Comparison of ENCODE assay signal across 9 mouse cellular contexts in the genomic region with DNA sequence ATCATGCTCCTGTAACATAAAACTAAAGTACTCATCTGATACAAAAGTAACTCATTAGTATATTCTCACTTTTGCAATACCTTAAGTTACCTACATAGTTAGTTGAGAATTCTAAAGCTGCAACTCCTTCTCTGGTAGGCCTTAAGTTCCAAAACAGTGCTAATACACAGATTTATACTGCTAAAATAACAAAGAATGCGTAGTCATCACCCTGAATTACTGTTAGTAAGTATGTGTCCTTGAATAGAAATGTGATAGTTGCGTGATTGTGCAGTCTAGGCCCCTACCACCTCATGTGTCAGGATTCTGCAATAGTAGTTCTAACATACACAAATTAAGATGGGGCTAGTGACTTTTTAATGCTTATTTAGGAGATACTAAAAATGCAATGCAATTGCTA.
A peak's percentile ranks its signal among the peaks of the same experiment; 100 is the strongest.
DNase-seq lines count a peak whose midpoint lies in the region; ATAC-seq and TF ChIP-seq lines count a peak whose summit lies in the region.
"Had no signal": no experiment of that assay in that cellular context is flagged by ENCODE, and none has a peak within 500 bp of the region (broad histone marks: within the 10 kb centered on the region; RNA-seq: fewer than 3 reads in every experiment).

No protein-coding gene starts in this region.

- TF ChIP-seq EP300 in stomach, postnatal 0 days (optimal IDR thresholded peaks at IDR 0.05), result no peak

- no peaks in the 10 kb centered on the region for H3K9me3 ChIP-seq in neural tube, embryonic 11.5 days (ENCODE audit: control insufficient read depth, low read length)
- H3K9me3 ChIP-seq in liver, embryonic 12.5 days (replicated peaks), result no peaks in the 10 kb centered on the region
- H3K9me3 ChIP-seq in stomach, postnatal 0 days (ENCODE audit: control insufficient read depth, low read length), result no peaks in the 10 kb centered on the region

- peaks cover 3% of the 10 kb centered on the region; the same call in 1 of the 2 replicates for H3K4me1 ChIP-seq in cerebellum, adult 2 months (ENCODE audit: control insufficient read depth, insufficient read depth, low read length)
- H3K4me1 ChIP-seq in neural tube, embryonic 11.5 days (ENCODE audit: control insufficient read depth, insufficient read depth, low read length), result peaks cover 13% of the 10 kb centered on the region; the same call in 1 of the 2 replicates
- peaks cover 8% of the 10 kb centered on the region; the same call in 1 of the 2 replicates for H3K4me1 ChIP-seq in liver, embryonic 12.5 days
- peaks cover 4% of the 10 kb centered on the region for H3K4me1 ChIP-seq in stomach, postnatal 0 days (replicated peaks; ENCODE audit: control insufficient read depth, insufficient read depth)

- peak overlapping the region; percentile 93 for H3K4me2 ChIP-seq in neural tube, embryonic 11.5 days (ENCODE audit: low read depth)
- H3K4me2 ChIP-seq in liver, embryonic 12.5 days, result peak overlapping the region; percentile 32
- peak overlapping the region; percentile 93 for H3K4me2 ChIP-seq in stomach, postnatal 0 days (replicated peaks; ENCODE audit: low read depth)

- H3K27me3 ChIP-seq in cerebellum, adult 2 months (ENCODE audit: control insufficient read depth, insufficient read depth, low read length), result no peaks in the 10 kb centered on the region
- H3K27me3 ChIP-seq in neural tube, embryonic 11.5 days (ENCODE audit: control insufficient read depth, insufficient read depth, low read length), result no peaks in the 10 kb centered on the region
- H3K27me3 ChIP-seq in liver, embryonic 12.5 days (replicated peaks), result peaks cover 53% of the 10 kb centered on the region
- no peaks in the 10 kb centered on the region for H3K27me3 ChIP-seq in stomach, postnatal 0 days (ENCODE audit: control insufficient read depth, insufficient read depth, low read length)

- 6% methylated on average over 2 of the region's 2 CpGs for WGBS in cerebellum, adult 2 months
- WGBS in neural tube, embryonic 11.5 days, result 76% methylated on average over 2 of the region's 2 CpGs
- WGBS in liver, embryonic 12.5 days (ENCODE audit: insufficient replicate concordance), result 65% methylated on average over 2 of the region's 2 CpGs
- WGBS in stomach, postnatal 0 days, result 18% methylated on average over 2 of the region's 2 CpGs

- no peak overlapping the region for H3K9ac ChIP-seq in neural tube, embryonic 11.5 days (ENCODE audit: low read length)
- no peak overlapping the region for H3K9ac ChIP-seq in liver, embryonic 12.5 days
- H3K9ac ChIP-seq in stomach, postnatal 0 days (ENCODE audit: low read length), result peak overlapping the region; percentile 59; the same call in 1 of the 2 replicates

- H3K27ac ChIP-seq in cerebellum, adult 2 months (ENCODE audit: insufficient read depth, low read length), result no peak overlapping the region
- no peak overlapping the region for H3K27ac ChIP-seq in neural tube, embryonic 11.5 days (ENCODE audit: low read depth, low read length)
- H3K27ac ChIP-seq in liver, embryonic 12.5 days, result no peak overlapping the region
- no peak overlapping the region for H3K27ac ChIP-seq in stomach, postnatal 0 days (replicated peaks)

- peaks cover 4% of the 10 kb centered on the region; the same call in 1 of the 2 replicates for H3K36me3 ChIP-seq in neural tube, embryonic 11.5 days (ENCODE audit: control insufficient read depth, insufficient read depth, low read length)
- peaks cover 3% of the 10 kb centered on the region; the same call in 1 of the 2 replicates for H3K36me3 ChIP-seq in liver, embryonic 12.5 days
- H3K36me3 ChIP-seq in stomach, postnatal 0 days (ENCODE audit: control insufficient read depth, insufficient read depth, low read length), result peaks cover 6% of the 10 kb centered on the region; the same call in 1 of the 2 replicates

- no peak for TF ChIP-seq POLR2A in cerebellum, adult 2 months (IDR thresholded peaks at IDR 0.05; ENCODE audit: borderline replicate concordance, insufficient read depth, low read length)

- no peak for TF ChIP-seq CTCF in cerebellum, adult 2 months (IDR thresholded peaks at IDR 0.05; ENCODE audit: borderline replicate concordance, insufficient read depth, low read depth, low read length)
- TF ChIP-seq CTCF in stomach, postnatal 0 days (IDR thresholded peaks at IDR 0.05; ENCODE audit: low read depth), result no peak

- DNase-seq in cerebellum, adult 2 months, result no peak
- no peak for DNase-seq in cerebellum, postnatal 14 days
- DNase-seq in neural tube, embryonic 11.5 days (ENCODE audit: low spot score), result no peak
- DNase-seq in neural tube, embryonic 10.5 days (ENCODE audit: extremely low spot score, low spot score), result no peak
- no peak for DNase-seq in stomach, postnatal 0 days (ENCODE audit: low spot score)
- DNase-seq in layer of hippocampus, postnatal 14 days (ENCODE audit: low spot score in 2 of 2), result no peak
- DNase-seq in right cerebral cortex, adult 2 months (ENCODE audit: low spot score in 2 of 2), result no peak
- DNase-seq: kidney, postnatal 10 days had no signal

- no peak for ATAC-seq in neural tube, embryonic 11.5 days (ENCODE audit: insufficient read depth, low FRiP score, low TSS enrichment)
- no peak for ATAC-seq in liver, embryonic 12.5 days
- ATAC-seq in stomach, postnatal 0 days (ENCODE audit: low FRiP score, low TSS enrichment), result no peak

- peak overlapping the region; percentile 80 for H3K4me3 ChIP-seq in cerebellum, adult 2 months (replicated peaks; ENCODE audit: insufficient read depth, low read depth, low read length)
- H3K4me3 ChIP-seq in neural tube, embryonic 11.5 days (ENCODE audit: low read depth, low read length), result peak overlapping the region; percentile 85
- peak overlapping the region; percentile 23 for H3K4me3 ChIP-seq in liver, embryonic 12.5 days
- peak overlapping the region; percentile 98 for H3K4me3 ChIP-seq in stomach, postnatal 0 days (ENCODE audit: low read depth, low read length)

Comparison
In these comparisons a context has a peak if more than half of its experiments do, and no peak if none do; other contexts are left out.
1. H3K4me3 ChIP-seq: peak in every context shown above with its lines; median percentile 98 in stomach, postnatal 0 days; 85 in neural tube, embryonic 11.5 days; 80 in cerebellum, adult 2 months; 23 in liver, embryonic 12.5 days.
2. H3K4me2 ChIP-seq: peak in every context shown above with its lines; median percentile 93 in neural tube, embryonic 11.5 days; 93 in stomach, postnatal 0 days; 32 in liver, embryonic 12.5 days.